ENCODE assay signal across 10 mouse cellular contexts in the genomic region with DNA sequence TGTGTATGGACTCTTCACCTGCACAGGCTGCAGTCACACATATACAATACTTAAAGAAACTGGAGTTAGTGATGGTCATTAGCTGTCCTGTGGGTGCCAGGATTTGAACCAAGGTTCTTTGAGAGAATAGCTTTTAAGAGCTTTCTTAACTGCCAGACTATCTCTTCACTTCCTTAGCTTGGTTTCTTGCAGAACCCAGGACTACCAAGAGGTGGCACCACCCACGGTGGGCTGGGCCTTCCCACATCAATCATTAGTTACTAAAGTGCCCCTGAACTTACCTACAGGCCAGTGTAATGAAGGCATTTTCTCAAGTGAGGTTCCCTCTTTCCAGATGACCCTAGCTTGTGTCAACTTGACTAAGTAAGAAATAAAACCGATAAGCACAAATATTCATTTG. TPM values are rescaled to one million over a fixed set of nuclear protein-coding genes. Genes with fewer than 3 reads are reported as not detected.
DNase-seq lines count a peak whose midpoint lies in the region; ATAC-seq and TF ChIP-seq lines count a peak whose summit lies in the region.
"Had no signal": no experiment of that assay in that cellular context is flagged by ENCODE, and none has a peak within 500 bp of the region (broad histone marks: within the 10 kb centered on the region; RNA-seq: fewer than 3 reads in every experiment).

No protein-coding gene starts in this region.

- H3K9me3 ChIP-seq in heart, embryonic 13.5 days: no peaks in the 10 kb centered on the region
- no peaks in the 10 kb centered on the region for H3K9me3 ChIP-seq in heart, embryonic 11.5 days (replicated peaks; ENCODE audit: control insufficient read depth, low read length)
- H3K9me3 ChIP-seq: limb, embryonic 13.5 days had no signal

- H3K4me1 ChIP-seq in heart, embryonic 13.5 days: peaks cover 75% of the 10 kb centered on the region
- peaks cover 45% of the 10 kb centered on the region for H3K4me1 ChIP-seq in heart, embryonic 11.5 days (ENCODE audit: control insufficient read depth, insufficient read depth, low read length)
- no peaks in the 10 kb centered on the region for H3K4me1 ChIP-seq in thymus, adult 2 months (replicated peaks; ENCODE audit: control insufficient read depth, insufficient read depth, low read length)

- no peaks in the 10 kb centered on the region for H3K27me3 ChIP-seq in heart, embryonic 13.5 days (replicated peaks)
- no peaks in the 10 kb centered on the region for H3K27me3 ChIP-seq in heart, embryonic 11.5 days (ENCODE audit: control insufficient read depth, insufficient read depth, low read length)
- no peaks in the 10 kb centered on the region; the same call in 1 of the 2 replicates for H3K27me3 ChIP-seq in thymus, adult 2 months (ENCODE audit: control insufficient read depth, insufficient read depth, low read length)
- H3K27me3 ChIP-seq: limb, embryonic 13.5 days had no signal

- 70% methylated on average over 2 of the region's 2 CpGs for WGBS in heart, embryonic 13.5 days
- 61% methylated on average over 2 of the region's 2 CpGs for WGBS in heart, embryonic 11.5 days (ENCODE audit: insufficient replicate concordance)
- 56% methylated on average over 2 of the region's 2 CpGs for WGBS in thymus, adult 2 months

- no peak for TF ChIP-seq POLR2A in thymus, adult 2 months (IDR thresholded peaks at IDR 0.05; ENCODE audit: control insufficient read depth, extremely low read depth, insufficient read depth, low read length, poor library complexity)

- no peak for ATAC-seq in heart, embryonic 13.5 days (ENCODE audit: extremely low read depth, insufficient number of reproducible peaks, low FRiP score, low TSS enrichment)
- no peak for ATAC-seq in heart, embryonic 11.5 days (replicated peaks; ENCODE audit: insufficient number of reproducible peaks, low FRiP score, low TSS enrichment)
- ATAC-seq: intestine, embryonic 16.5 days had no signal

- H3K9ac ChIP-seq in heart, embryonic 13.5 days: no peak overlapping the region
- no peak overlapping the region for H3K9ac ChIP-seq in heart, embryonic 11.5 days (ENCODE audit: low read depth, low read length)
- H3K9ac ChIP-seq: limb, embryonic 13.5 days had no signal

- H3K36me3 ChIP-seq in heart, embryonic 13.5 days: no peaks in the 10 kb centered on the region
- H3K36me3 ChIP-seq in heart, embryonic 11.5 days (ENCODE audit: control insufficient read depth, insufficient read depth, low read length): no peaks in the 10 kb centered on the region
- no peaks in the 10 kb centered on the region for H3K36me3 ChIP-seq in thymus, adult 2 months (ENCODE audit: control insufficient read depth, insufficient read depth, low read length)
- H3K36me3 ChIP-seq: limb, embryonic 13.5 days had no signal

- no peak overlapping the region for H3K4me2 ChIP-seq in heart, embryonic 13.5 days
- no peak overlapping the region for H3K4me2 ChIP-seq in heart, embryonic 11.5 days
- H3K4me2 ChIP-seq: limb, embryonic 13.5 days had no signal

- no peak overlapping the region for H3K4me3 ChIP-seq in heart, embryonic 13.5 days
- no peak overlapping the region for H3K4me3 ChIP-seq in heart, embryonic 11.5 days (ENCODE audit: low read depth, low read length)
- H3K4me3 ChIP-seq in thymus, adult 2 months (ENCODE audit: control insufficient read depth, insufficient read depth, low read length): no peak overlapping the region
- H3K4me3 ChIP-seq: limb, embryonic 13.5 days had no signal

- H3K27ac ChIP-seq in heart, embryonic 13.5 days (replicated peaks): peak overlapping the region; percentile 81; the same call in 1 of the 2 replicates
- no peak overlapping the region for H3K27ac ChIP-seq in heart, embryonic 11.5 days (ENCODE audit: low read depth, low read length)
- H3K27ac ChIP-seq in thymus, adult 2 months (ENCODE audit: control insufficient read depth, insufficient read depth, low read length): no peak overlapping the region
- H3K27ac ChIP-seq: limb, embryonic 13.5 days had no signal

- DNase-seq in thymus, adult 2 months: peak; percentile 24
- DNase-seq in thymus, adult 18-20 months: no peak
- peak; percentile 23 for DNase-seq in induced T-regulatory cell, adult 2 months (ENCODE audit: low read depth)
- DNase-seq in right cerebral cortex, adult 2 months (ENCODE audit: low spot score in 2 of 2): no peak
- no peak for DNase-seq in adrenal gland, postnatal 4 days (ENCODE audit: low spot score in 2 of 2)
- DNase-seq in layer of hippocampus, adult 8-10 months (ENCODE audit: low spot score in 2 of 2): no peak

- TF ChIP-seq CTCF in thymus, adult 2 months (IDR thresholded peaks at IDR 0.05; ENCODE audit: borderline replicate concordance, control insufficient read depth, extremely low read depth, insufficient read depth, low read length, poor library complexity): no peak

RNA-seq across cellular contexts. Expression of gene Ndufb4, which starts 33.9 kb away (rescaled TPM):
- 69.4 and 84.7 TPM in 2 replicates for polyA plus RNA-seq in heart, embryonic 13.5 days (2015; fragmentation: Nextera tagmentation; extraction: Ambion mirVana)
- polyA plus RNA-seq in heart, embryonic 11.5 days (2014; fragmentation: Nextera tagmentation; extraction: Ambion mirVana): 84.7 and 88.8 TPM in 2 replicates
- polyA plus RNA-seq in thymus, adult 2 months (2012; rRNA removed): 58.1 and 80.2 TPM in 2 replicates
- 100 to 1,000 TPM; 108 to 117 TPM for total RNA-seq in adrenal gland, postnatal 4 days (2021)
- 10 to 100 TPM; 66.8 to 77.5 (median 69.6) TPM for total RNA-seq in layer of hippocampus, adult 8-10 months (2022)

Comparison
In these comparisons a context has a peak if more than half of its experiments do, and no peak if none do; other contexts are left out.
1. DNase-seq: peak in thymus, adult 2 months (single experiment) and induced T-regulatory cell, adult 2 months (single experiment); none in thymus, adult 18-20 months (0 of 2), right cerebral cortex, adult 2 months (0 of 2), adrenal gland, postnatal 4 days (0 of 2) and layer of hippocampus, adult 8-10 months (0 of 2).